Mouse (Mus musculus) embryonic stem cell, embryonic (primary cell): Measurements from ENCODE around the gene Slc6a2.

Experiments used
- CTCF ChIA-PET, 4 experiments: fragments of 300-600 bp in 2 of 4; fragments of 350-600 bp in 2 of 4; sonication (Branson Sonifier 250); formaldehyde crosslinking; loops; one replicate each; lab custom pipeline; 2022; ENCODE audit warnings: inconsistent platforms in 2 of 4; lab: Charles Lee
- POLR2A ChIA-PET, 4 experiments: fragments of 300-600 bp in 2 of 4; fragments of 350-600 bp in 2 of 4; sonication (Branson Sonifier 250); formaldehyde crosslinking; loops; one replicate each; lab custom pipeline; 2022; ENCODE audit warnings: antibody characterized with exemption in 4 of 4, inconsistent platforms in 1 of 4; lab: Charles Lee

The Slc6a2 gene

DNA sequence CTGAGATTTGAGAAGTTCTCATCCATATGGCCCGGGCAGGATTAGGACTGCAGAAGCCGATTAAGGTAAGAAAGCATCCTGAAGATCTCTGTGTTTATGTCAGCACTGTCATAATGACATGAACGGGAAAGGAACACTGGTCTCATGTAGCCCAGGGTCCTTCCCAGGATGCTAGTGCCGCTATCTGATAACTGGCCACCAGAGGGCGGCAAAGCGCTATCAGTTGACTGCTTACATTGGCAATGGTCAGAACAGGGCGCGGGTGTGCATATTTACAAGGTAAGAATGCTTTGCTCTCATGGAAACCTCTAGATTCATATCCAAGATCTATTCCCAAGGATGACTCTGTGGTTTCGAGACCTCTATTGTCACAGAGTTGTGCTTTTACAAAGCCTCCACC, 51.6 kb downstream of the Slc6a2 start:
- POLR2A ChIA-PET: no interaction called here
- CTCF ChIA-PET: interaction anchor here in 3 of 4 experiments (1.0 to 2.2 kb wide), 4 partner anchors 193 to 487 kb away, joined by 3 to 9 read pairs (median 5); no protein-coding TSS in a partner anchor

- CTCF ChIA-PET: interaction anchor here (0.5 to 1.5 kb wide), 9 partner anchors 82 to 486 kb away, joined by 3 to 8 read pairs (median 4); no protein-coding TSS in a partner anchor
These were observed 52.3 kb downstream of the Slc6a2 start for GRCm38 (mm10) chr8:93012226-93012625.

DNA sequence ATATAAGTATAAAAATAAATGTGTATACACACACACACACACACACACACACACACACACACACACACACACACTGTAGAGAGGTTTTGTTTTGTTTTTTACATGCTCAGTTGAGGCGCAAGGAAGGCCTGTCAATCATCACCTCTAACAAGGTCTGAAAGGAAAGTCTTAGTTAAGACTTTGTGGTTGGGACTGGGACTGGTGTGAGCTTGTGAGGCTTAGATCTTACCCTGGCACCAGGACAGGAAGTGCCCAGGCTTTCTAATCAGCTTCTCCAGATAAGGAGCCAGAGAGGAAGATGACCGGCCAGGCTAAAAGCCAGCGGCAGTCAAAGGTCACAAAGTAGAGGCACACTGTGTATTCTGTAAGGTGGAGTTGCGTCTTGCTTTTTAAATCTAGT, 54.4 kb downstream of the Slc6a2 start:
- ChIA-PET CTCF (interaction anchor here in 1 of 4 experiments (1.2 kb wide), 1 partner anchor 416 kb away, joined by 4 read pairs; no protein-coding TSS in a partner anchor), POLR2A (no interaction called here)

More at GRCm38 (mm10) chr8:93012226-93012625, 52.3 kb downstream of the Slc6a2 start:
- POLR2A ChIA-PET: no interaction called here

- ChIA-PET CTCF (interaction anchor here in 3 of 4 experiments (0.6 to 1.6 kb wide), 3 partner anchors 11 to 563 kb away, joined by 3 to 9 read pairs (median 5); no protein-coding TSS in a partner anchor), POLR2A (no interaction called here)
These were observed 61.9 kb downstream of the Slc6a2 start for GRCm38 (mm10) chr8:93021738-93022137.

- CTCF ChIA-PET: interaction anchor here in 1 of 4 experiments (1.0 kb wide), 1 partner anchor 34 kb away, joined by 3 read pairs; no protein-coding TSS in a partner anchor
- POLR2A ChIA-PET: no interaction called here
These were observed 70.8 kb downstream of the Slc6a2 start for GRCm38 (mm10) chr8:93030664-93031063.

DNA sequence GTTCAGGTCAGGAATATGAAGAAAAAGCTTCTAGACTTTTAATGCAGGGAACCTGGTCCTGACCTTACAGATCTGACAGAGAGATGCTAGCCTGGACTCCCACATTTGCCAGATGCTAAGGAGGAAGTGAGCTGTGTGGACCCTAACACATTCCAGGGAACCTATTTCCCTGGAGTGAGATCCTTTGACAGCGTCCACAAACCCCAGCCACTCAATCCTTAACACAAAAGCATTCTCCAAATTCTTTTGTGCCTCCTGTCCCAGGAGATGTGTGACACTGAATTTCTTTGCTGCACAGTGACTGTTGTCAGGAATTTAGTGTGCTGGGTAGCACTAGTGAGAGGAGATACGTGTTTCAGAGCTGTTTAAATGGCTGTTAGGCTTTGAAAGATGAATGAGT, 79.0 kb downstream of the Slc6a2 start:
- ChIA-PET POLR2A (no interaction called here), CTCF (no interaction called here)

DNA sequence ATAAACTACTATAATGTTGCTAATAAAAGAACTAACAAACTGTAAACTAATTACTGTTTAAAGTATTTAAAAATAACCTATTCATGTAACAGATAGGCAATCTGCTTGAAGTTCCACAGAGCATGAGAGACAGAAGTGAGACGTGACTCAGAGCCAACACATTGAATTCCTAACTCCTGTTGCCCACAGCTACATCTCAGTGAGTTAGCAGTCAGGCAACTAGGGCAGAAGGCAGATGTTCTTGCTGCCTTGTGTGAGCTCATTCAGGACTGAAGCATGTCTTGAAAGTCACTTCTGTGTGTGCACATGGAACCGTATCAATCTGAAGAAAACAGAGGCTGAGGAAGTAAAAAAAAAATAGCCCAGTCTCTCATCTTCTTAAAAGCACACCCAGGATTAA, 80.4 kb downstream of the Slc6a2 start:
- POLR2A ChIA-PET: interaction anchor here in 1 of 4 experiments (0.7 kb wide), 1 partner anchor 136 kb away, joined by 3 read pairs; no protein-coding TSS in a partner anchor
- CTCF ChIA-PET: no interaction called here

DNA sequence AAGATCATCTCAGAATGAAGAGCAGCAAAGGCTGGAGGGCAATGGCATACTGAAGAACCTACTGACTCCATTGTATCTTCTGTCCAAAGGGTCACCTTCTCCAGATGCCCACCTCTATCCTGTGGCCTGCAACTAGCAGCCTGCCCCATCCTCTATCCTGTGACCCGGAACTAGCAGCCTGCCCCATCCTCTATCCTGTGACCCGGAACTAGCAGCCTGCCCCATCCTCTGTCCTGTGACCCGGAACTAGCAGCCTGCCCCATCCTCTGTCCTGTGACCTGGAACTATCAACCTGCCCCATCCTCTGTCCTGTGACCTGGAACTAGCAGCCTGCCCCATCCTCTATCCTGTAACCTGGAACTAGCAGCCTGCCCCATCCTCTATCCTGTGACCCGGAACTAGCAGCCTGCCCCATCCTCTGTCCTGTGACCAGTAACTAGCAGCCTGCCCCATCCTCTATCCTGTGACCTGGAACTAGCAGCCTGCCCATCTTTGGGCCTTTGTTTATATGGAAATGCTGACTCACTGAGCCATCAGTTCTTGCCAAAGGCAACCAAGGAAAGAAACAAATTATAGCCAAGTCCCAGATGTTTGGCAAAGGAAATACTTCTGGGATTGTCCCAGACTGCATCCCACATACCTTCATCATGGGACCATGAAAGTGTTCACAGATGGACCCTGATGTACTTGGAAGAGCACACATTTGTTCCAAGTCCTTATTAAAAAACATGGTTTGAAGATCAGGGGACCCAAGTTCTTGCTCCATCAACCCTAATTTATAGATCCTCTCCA, 81.1 kb downstream of the Slc6a2 start:
- ChIA-PET POLR2A (no interaction called here), CTCF (no interaction called here)

DNA sequence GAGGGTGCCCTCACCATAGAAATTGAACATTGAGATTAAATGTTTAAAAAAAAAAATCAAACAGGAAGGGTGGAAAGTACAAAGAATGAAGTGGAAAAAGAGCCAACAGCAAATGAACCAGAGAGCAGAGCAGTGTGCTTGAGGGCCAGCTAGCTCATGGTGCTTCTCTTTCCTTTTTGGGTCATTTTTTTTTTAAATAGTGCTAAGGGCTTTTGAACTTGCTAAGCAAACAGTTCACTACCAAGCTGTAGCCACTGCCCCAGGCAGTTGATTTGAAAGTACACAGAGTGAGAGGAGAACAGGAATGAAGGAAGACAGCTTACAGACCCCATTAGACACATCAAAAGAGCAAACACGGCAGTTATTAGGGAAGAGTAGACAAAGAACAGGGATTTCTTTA, 83.2 kb downstream of the Slc6a2 start:
- ChIA-PET CTCF (interaction anchor here in 1 of 4 experiments (1.4 kb wide), 1 partner anchor 46 kb away, joined by 4 read pairs; no protein-coding TSS in a partner anchor), POLR2A (no interaction called here)

- CTCF ChIA-PET: no interaction called here
These were observed 88.2 kb downstream of the Slc6a2 start, which contains the start of gene Ces1a for GRCm38 (mm10) chr8:93048092-93048491. Ces1a (minus strand) TSS chr8:93048192.

DNA sequence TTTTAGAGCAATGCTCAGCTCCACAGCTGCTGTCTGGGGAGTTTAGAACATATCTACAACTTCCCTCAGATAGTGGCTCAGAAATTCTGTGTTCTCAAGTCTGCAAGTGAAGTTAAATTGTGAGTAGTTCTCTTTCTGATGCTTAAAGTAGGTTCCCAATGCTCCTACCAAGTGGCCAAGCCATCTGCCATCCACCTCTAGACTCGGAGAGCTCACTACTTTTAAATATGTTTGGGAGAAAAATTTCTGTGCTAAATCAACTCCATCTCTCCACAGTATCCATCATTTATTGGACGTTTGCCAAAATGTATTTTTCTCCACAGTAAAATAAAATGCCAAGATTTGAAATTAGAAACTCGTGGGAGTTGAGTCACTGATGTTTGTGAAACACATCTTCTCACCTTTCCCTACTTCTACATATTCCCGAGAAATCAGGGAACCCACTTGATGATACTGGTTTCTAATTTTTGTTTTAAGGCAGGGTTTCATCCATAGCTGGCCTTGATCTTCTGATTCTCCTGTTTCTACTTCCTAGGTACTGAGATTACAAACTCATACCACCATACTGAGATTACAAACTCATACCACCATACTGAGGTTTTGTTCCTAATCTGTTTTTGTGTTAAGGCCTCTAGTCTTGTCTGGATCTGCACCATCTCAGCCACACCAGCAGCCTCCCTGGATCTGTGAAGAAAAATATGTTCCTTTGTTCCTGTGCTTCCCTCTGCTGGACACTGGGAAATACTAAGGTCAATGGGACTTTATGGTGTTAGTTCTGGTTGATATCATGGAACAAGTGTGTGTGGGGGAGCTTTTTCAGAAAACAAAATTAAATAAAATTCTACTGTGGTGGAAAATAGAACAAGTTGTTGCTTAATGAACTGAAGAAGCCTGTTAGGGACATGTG, 88.9 kb downstream of the Slc6a2 start:
- ChIA-PET CTCF (interaction anchor here in 1 of 4 experiments (0.6 kb wide), 1 partner anchor 29 kb away, joined by 4 read pairs; no protein-coding TSS in a partner anchor), POLR2A (interaction anchor here in 1 of 4 experiments (0.6 kb wide), 1 partner anchor 1480 kb away, joined by 3 read pairs; no protein-coding TSS in a partner anchor)

More at GRCm38 (mm10) chr8:93048092-93048491, 88.2 kb downstream of the Slc6a2 start, which contains the start of gene Ces1a:
- POLR2A ChIA-PET: interaction anchor here in 1 of 4 experiments (0.6 kb wide), 1 partner anchor 1480 kb away, joined by 3 read pairs; no protein-coding TSS in a partner anchor
